Mouse (Mus musculus) frontal cortex, postnatal 14 days (tissue): Measurements from ENCODE around the gene Arpc4.
A peak's percentile ranks its signal among the peaks of the same experiment; 100 is the strongest.

Experiments used
- DNase-seq, 2 experiments: peaks; one replicate each; pipeline ENCODE4 v3.0.0; 2022; ENCODE audit warnings: low spot score in 2 of 2

Arpc4 gene

DNA sequence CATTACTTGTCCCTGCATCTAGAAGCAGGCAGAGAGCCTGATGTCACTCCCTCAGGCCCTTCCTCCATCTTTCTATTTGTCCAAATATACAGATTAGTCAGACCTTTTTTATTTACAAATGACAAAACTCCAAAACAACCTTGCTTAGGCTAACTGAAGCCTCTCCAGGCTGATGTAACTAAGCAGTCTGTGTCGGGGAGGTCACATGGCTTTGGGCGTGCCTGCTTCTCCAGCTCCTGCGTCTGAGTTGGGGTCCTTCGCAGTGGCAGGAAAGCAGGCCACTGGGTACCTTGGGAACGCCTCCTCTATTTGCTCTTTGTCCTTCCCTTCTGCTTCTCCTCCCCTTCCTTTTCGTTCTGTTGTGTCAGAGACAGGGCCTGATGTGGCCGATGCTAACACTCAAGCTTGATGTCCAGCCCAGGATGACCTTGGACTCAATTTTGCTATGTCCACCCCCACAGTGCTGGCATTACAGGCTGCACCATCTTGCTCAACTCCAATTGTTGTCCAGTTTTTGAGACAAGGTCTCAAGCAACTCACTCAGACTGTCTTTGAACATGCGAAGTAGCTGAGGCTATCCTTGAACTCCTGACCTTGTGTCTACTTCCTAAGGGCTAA, 13.3 kb upstream of the Arpc4 start:
- no peak for DNase-seq

DNA sequence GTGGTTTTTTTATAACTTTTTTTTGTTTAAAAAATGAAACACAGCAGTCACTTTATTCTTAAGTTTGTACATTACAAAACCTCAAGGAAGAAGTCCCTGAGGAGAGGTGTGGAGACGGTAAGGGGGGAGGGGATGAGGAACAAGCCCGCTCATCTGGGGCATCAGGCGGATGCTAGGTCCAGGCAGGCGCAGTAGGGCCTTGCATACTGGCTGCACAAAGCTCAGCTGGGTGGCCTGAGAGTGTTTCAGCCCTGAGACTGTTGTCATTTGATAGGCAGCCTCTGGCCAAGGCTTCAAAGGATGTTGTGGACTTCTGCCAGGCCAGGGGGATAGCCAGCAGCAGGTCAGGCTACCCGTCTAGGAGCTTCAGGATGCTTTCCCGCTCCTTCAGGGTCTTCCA, 11.3 kb upstream of the Arpc4 start:
- no peak for DNase-seq

DNA sequence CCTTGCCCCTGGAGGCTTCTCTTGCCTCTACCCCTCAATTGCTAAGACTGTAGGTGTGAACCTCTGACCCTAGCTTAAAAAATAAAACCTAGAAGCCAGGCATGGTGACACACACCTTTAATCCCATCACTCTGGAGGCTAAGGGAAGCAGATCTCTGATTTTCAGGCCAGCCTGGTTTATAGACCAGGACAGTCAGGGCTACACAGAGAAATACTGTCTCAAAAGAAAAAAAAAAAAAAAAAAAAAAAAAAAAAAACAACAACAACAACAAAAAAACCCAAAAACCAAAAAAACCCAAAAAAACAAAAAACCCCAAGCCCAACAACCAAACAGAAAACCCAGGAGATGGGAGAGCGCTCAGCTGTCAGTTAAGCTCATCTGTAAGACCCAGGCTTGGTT, 10.3 kb upstream of the Arpc4 start:
- no peak for DNase-seq

- DNase-seq = no peak
These were observed 9.8 kb upstream of the Arpc4 start for GRCm38 (mm10) chr6:113368124-113368523.

DNA sequence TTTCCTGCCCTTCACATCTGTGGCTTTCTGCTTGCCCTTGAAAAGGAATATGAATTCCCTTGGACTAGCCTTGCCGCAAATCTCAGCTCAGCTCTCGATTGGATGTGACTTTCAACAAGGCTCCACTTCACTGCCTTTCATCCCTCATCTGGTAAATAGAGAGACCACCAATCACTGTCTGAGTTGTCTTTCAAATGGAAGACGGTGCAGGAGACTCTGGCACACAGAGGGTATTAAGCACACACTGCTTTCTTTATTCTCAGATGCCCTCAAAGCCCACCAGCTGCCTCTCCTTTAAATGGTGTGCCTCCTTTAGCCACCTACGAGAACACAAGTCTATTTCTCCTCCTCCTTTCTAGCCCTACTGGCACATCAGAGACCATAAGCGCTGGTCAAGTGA, 9.3 kb upstream of the Arpc4 start:
- DNase-seq = no peak

DNA sequence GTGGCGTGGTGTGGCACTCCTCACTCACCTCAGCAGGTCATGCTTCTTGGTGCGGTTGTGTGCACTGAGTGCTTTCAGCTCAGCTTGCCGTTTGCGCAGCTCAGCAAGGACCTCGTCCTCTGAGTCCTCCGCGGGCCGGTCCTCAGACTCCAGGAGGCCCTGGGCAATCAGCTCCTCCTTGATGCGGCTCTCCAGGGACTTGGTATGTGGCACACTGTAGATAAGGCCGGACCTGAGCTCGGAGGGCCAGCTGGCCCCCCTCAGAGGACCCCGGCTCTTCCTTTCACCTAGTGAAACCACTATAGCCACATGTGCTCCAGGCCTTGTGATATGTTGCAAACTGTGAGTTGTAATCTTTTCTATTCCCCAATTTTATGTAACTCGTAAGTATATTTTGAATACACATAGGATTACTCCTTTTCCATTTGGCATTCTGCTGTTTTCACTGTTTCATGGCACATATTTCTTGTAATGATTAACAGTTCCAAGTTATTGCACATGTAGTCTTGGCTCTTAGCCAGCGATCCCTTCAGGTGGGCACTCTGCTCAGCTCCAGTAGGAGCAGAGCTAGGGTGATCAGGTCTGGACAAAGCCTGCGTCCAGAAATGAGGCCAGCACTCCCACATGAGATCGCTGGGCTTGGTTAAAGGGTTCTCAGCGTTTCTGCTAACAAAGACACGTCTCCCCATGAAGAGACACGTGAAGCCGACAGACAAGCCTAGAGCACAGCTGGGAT, 7.6 kb upstream of the Arpc4 start:
- DNase-seq = no peak

DNA sequence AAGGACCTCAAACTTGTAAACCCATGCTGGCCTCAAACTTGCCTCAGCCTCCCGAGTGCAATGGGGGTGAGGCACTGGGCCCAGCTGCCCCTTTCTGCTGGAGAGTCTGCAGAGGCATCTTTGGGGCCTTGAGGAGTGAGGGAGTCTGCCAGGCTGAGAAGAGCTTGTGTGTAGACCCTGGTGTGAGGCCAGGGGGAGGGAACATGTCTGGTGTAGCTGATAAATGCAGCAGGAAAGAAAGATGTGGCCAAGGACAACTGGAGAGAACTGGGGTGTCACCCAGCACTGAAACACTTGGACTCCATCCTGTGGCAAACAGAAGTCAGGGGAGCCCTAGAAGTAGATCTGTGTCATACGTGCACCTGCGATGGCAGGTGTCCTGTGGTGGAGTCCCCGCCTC, 4.4 kb upstream of the Arpc4 start:
- DNase-seq = no peak

DNA sequence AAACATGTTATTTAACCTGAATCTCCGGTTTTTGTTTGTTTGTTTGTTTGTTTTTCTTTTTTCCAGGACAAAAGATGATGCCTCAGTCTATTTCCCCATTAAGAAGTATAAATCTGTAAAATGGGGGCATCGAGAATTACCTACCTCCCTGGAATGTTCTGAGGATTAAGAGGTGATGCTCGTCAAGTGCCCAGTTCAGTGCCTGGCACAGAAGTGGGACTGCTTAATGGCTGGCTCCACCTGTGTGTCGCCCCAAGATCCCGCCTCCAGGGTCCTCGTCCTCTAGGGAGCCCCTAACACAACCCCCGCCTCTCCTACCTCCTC, 781 bp upstream of the Arpc4 start:
- DNase-seq = no peak

DNA sequence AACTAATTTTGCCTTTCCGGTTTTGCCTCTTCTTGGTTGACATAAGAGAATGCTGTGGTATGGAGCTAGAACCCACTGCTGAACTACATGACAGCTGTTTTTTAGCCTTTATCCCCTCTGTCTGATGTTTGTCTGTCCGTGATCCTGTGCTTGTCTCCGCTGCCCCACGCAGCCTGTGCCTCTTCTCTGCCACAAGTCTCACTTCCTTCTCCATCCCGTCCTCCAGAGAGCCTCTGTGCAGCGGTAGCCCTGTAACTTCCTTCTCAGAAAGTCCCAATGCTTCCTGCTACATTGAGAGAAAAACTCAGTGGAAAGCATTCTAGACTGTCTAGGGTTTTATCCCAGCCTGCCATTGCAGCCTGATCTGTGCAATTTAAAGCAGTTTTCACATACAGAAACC, 1.3 kb downstream of the Arpc4 start:
- DNase-seq = no peak

- DNase-seq = no peak
These were observed 2.6 kb downstream of the Arpc4 start for GRCm38 (mm10) chr6:113380480-113380879.

GRCm38 (mm10) chr6:113384351-113384927, 6.5 kb downstream of the Arpc4 start:
- no peak for DNase-seq

DNA sequence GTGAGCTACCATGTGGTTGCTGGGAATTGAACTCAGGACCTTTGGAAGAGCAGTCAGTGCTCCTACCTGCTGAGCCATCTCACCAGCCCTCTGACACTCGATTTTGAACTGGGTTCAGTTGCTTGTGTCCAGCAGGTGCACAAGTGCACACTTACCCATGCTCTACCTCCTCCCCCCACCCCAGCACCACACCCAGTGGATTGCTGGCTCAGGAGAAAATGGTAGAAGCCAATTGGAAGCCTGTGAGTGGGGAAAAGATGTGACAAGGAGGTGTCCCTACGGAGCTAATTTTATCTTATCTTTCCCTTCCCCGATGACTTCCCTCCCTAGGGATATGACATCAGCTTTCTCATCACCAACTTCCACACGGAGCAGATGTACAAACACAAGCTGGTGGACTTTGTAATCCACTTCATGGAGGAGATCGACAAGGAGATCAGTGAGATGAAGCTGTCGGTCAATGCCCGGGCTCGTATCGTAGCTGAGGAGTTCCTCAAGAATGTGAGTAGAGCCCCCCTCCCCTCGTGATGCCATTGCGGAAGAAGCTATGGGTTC, 7.3 kb downstream of the Arpc4 start:
- no peak for DNase-seq

DNA sequence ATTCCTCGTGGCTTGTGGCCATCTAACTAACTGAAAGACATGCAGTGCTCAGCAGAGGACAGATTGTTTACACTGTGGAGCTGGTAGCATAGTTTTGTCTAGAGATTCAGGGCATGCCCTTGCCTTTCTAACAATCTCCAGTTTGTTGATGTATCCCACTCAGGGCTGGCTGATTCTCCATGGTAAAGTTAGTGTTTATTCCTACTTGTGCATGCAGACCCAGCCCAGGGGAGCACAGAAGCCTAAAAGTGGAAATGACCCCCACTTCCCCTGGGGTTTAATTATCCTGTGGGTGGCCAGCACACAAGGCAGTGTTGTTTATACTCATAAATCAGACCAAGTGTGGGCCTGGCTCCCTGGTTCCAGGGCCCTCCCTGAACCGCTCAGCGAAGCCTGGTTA, 8.1 kb downstream of the Arpc4 start:
- DNase-seq = no peak

- DNase-seq = no peak
These were observed 11.0 kb downstream of the Arpc4 start, which contains the start of gene Ttll3 for GRCm38 (mm10) chr6:113388960-113389359. TSS of gene Ttll3 (plus strand) at chr6:113389260.

GRCm38 (mm10) chr6:113390715-113391114, 12.8 kb downstream of the Arpc4 start:
- DNase-seq = no peak

DNA sequence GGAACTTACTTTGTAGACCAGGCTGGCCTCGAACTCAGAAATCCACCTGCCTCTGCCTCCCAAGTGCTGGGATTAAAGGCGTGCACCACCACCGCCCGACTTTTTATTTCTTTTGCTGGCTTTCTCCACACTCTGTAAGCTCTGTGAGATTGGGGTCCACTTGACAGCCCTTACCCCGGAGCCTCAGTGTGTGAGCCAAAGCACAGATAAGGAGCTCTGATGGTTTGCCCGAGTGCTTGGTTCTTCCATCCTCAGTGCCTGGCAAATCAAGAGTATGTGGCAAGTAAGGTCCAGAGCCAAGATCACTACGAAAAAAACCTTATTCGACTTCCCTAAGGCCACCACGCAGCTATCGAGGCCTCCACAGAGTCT, 14.1 kb downstream of the Arpc4 start:
- DNase-seq = no peak

DNA sequence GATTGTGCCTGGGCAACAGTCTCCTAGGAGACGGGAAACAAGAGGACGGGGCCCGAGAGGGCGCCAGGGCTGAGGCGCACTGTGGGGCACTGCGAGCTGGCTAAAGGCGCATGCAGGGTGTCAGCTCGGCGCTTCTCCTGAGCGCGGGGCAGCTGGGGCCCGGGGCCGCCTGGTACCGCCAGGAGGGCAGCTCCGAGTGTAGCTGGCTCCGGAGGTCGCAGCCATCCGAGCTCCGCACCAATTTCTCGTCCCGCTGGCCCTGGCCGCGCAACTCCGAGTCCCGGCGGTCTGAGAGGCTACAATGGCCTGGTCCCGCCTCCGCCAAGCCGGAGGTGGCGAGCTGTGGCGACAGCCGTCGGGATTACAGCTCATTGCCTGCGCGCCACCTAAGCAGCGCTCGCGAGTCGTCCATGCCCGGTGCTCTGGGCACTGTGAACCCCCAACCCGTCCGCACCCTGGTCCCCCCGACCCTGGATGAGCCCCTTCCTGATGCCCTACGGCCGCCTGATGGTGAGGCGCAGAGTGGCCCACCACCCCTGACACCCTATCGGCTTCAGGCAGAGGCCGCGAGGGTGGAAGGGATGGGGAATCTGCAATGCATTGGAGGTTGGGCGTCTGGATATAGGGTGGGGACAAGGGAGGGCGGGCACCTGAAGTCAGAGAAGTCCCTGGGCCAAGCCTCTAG, 14.6 kb downstream of the Arpc4 start:
- peak in 1 of 2 experiments; percentile 54 for DNase-seq

DNA sequence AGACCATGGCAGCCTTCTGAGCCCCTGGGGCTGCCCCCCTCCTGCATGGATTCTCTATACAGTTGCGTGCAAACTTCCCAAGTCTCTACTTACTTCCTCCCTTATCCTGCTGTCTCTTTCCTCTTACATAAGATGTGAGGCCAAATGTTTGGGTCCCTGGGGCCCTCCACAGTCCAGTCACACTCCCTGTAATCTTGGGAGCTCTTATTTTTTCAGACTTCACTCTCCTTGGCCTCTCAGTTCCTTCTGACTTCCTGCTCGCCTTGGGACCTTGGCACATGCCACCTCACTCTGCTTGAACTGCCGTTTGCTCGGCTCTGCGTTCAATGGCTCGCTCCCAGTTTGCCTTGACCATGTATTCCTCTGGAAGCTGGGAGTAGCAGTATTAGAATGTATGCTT, 16.0 kb downstream of the Arpc4 start:
- DNase-seq = no peak

GRCm38 (mm10) chr6:113394811-113395210, 16.9 kb downstream of the Arpc4 start:
- DNase-seq = no peak

DNA sequence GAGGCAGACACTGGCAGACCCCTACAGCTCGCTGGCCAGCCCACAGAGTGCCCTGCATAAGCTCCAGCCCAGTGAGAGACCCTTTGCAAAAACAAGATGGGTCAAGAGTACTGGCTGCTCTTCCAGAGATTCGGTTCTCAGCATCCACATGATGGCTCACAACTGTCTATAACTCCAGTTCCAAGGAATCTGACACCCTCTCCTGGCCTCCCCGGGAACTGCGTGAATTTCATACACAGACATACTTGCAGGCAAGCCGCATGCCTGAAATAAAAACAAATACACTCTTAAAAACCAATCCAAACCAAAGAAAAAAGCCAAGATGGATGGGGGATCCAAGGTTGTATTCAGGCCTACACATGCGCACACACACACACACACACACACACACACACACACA, 17.6 kb downstream of the Arpc4 start:
- DNase-seq = no peak

DNA sequence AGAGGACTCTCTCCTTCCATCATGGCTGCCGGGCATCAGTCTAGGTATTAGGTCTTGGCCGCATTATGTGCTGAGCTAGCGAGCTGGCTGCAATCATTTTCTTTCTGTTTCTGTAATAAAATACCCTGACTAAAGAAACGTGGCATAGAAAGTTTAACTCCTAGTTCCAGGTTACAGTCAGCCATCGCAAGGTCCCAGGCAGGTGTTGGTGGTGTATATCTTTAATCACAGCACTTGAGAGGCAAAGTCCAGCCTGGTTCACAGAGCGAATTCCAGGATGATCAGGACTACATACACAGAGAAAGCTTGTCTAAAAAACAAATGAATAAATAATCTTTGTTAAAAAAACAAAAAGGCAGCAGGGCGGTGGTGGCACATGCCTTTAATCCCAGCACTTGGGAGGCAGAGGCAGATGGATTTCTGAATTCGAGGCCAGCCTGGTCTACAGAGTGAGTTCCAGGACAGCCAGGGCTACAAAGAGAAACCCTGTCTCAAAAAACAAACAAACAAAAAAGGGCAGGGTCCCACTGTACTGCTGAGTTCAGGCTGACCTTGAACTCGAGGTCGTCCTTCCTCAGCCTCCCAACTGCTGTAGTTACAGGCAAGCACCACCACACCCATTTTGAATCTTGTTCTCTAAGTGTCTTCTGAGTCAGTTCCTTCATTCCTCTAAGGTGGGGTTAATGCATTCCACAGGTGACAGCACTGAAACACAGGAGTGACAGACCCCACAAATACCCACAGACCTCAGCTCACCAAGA, 18.5 kb downstream of the Arpc4 start:
- no peak for DNase-seq

- DNase-seq = no peak
These were observed 24.2 kb downstream of the Arpc4 start for GRCm38 (mm10) chr6:113402094-113402493.
